Mouse (Mus musculus): ENCODE results near the gene Synpo2. TPM values are rescaled to one million over a fixed set of nuclear protein-coding genes. Genes with fewer than 3 reads are reported as not detected.

The Synpo2 gene
- polyA plus RNA-seq, 1 experiment, result 0.29 TPM

DNA sequence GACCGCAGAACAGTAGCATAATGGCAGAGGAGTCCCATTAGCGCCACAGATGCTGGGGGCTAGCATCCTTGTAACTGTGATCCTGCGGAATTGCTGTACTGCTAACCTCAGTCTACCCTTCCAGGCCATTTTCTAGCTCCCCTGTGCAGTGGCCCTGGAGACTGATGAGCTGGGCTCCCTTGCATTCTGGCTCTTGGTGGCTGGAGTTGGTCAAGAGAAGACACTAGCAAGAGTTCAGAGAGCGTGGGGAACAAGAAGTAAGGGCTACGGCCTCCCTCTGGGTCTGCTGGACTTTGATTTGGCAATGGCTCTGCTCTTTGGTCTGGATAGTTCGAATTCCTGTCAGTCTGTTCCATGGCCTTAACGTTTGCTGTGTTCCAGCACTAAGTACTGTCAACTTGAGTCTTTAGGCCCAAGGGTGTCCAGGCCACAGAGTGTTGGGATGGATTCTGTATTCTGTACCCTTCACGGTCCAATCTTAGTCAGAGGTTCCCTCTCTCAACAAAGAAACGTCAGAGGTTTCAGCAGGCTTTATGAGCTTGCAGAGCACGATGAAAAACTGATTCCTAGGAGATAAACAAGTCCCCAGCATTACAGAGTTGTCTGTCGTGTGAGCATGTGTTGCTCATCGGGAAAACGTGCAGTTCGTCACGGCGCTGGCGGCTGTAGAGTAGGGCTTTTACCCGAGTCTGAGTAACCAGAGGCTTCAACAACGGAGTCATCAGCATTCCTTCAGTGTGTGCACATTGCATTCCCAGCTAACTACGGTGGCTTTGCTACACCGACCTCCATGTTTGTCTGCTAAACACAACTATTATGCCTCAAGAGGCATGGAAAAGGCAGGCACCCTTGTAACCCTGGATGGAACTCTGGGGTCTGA is 113.6 kb downstream of the Synpo2 start:
- peaks cover 6% of the 10 kb centered on the region for H3K4me1 ChIP-seq (ENCODE audit: control insufficient read depth, insufficient read depth, low read length)
- TF ChIP-seq POLR2A (IDR thresholded peaks at IDR 0.05; ENCODE audit: borderline replicate concordance, low read depth, low read length) (no peak), CTCF (IDR thresholded peaks at IDR 0.05; ENCODE audit: low read depth, low read length) (no peak)
- no peak overlapping the region for H3K27ac ChIP-seq (ENCODE audit: insufficient read depth, low read depth, low read length)
- no peak overlapping the region for H3K4me3 ChIP-seq (ENCODE audit: insufficient read depth, low read length)

- Histone ChIP-seq H3K4me3 (ENCODE audit: insufficient read depth, low read length) (no peak overlapping the region), H3K4me1 (ENCODE audit: control insufficient read depth, insufficient read depth, low read length) (peaks cover 3% of the 10 kb centered on the region), H3K27ac (ENCODE audit: insufficient read depth, low read depth, low read length) (no peak overlapping the region)
- TF ChIP-seq POLR2A (IDR thresholded peaks at IDR 0.05; ENCODE audit: borderline replicate concordance, low read depth, low read length) (no peak), CTCF (IDR thresholded peaks at IDR 0.05; ENCODE audit: low read depth, low read length) (no peak)
Measured at GRCm38 (mm10) chr3:123116903-123117302, 119.0 kb downstream of the Synpo2 start.

DNA sequence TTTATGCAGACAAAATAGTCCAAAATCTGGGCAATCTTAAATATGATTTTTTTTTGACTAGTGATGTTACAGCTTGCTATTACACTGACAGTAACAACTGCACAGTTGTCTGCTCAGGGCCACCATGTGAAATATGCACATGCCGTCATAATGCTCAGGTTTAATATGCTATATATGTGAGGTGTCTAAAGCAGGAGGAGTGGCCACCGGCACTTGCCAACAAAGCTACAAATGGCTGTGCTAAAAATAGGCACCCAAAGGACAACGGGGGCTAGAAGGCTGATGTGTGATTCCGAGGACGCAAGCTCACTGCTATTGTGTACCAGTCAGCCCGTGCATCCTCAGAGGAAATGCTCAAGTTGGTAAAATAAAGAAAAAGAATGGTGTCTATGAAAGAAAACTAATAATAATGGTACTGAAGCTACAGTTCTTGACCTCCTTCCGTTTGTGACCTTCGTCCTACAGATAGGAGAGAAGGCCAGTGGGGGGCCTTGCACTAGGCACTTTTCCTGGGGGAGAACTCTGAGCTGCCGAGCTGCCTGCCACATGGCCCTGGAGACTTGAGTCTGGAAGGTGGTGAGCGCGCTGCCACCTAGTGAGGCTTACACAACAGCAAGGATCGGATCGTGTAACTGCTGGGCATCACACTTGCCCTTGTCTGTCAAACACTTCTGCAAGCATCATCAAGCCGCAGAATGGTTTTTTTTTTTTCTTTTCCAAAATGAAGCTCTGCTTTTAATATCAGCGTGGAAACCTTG is 120.0 kb downstream of the Synpo2 start:
- Histone ChIP-seq H3K27ac (ENCODE audit: insufficient read depth, low read depth, low read length) (no peak overlapping the region), H3K4me3 (ENCODE audit: insufficient read depth, low read length) (no peak overlapping the region), H3K4me1 (ENCODE audit: control insufficient read depth, insufficient read depth, low read length) (no peaks in the 10 kb centered on the region)
- TF ChIP-seq POLR2A (IDR thresholded peaks at IDR 0.05; ENCODE audit: borderline replicate concordance, low read depth, low read length) (no peak), CTCF (IDR thresholded peaks at IDR 0.05; ENCODE audit: low read depth, low read length) (no peak)

DNA sequence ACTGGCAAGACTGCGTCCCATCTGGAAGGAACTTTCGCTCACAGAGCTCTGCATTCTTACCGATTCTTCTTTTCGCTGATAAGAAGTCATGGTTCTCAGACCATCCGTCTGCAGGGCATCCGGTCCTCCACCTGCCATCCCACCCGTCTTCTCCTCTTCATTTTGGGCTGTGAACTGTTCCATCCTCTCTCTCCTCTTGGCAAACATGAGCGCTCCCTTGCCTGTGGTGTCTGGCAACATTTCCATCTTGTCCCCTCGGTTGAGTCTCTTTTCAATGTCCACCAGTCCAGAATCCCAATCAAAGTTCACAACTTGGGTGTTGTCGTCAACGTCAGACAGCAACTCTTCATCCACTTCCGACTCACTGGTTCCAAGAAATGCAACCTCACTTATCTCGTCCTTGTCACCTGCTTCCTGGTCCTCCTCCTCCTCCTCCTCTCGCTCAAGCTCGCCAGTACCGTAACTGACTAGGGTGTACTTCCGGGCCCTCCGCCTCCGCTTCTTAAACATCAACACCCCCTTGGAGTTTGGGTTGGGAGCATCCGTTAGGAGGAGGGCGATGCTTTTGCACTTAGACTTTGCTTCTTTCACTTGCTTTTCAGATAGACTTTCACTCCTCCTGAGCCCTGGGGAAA is 121.8 kb downstream of the Synpo2 start:
- Histone ChIP-seq H3K27ac (ENCODE audit: insufficient read depth, low read depth, low read length) (no peak overlapping the region), H3K4me1 (ENCODE audit: control insufficient read depth, insufficient read depth, low read length) (no peaks in the 10 kb centered on the region), H3K4me3 (ENCODE audit: insufficient read depth, low read length) (no peak overlapping the region)
- no peak for TF ChIP-seq POLR2A (IDR thresholded peaks at IDR 0.05; ENCODE audit: borderline replicate concordance, low read depth, low read length)
- TF ChIP-seq CTCF (IDR thresholded peaks at IDR 0.05; ENCODE audit: low read depth, low read length), result no peak

DNA sequence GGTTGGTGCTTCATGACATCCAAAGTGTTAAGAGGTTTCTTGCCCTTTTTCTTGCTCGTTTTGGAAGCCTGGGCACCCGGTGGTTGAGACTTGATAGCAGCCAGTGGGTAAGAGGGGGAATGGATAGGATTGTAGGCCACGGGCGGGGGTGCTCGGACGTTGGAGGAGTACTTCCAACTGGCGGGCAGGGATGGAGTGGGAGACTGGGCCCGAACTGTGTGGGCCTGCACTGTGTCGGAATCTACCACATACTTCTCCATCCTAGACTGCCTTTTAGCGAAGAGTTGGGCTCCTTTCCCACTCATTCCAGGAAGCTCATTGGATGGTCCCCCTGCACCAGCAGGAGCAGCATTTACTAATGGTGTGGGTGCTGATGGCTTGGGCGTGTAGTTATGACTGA is 123.2 kb downstream of the Synpo2 start:
- Histone ChIP-seq H3K27ac (ENCODE audit: insufficient read depth, low read depth, low read length) (no peak overlapping the region), H3K4me3 (ENCODE audit: insufficient read depth, low read length) (no peak overlapping the region), H3K4me1 (ENCODE audit: control insufficient read depth, insufficient read depth, low read length) (no peaks in the 10 kb centered on the region)
- no peak for TF ChIP-seq POLR2A (IDR thresholded peaks at IDR 0.05; ENCODE audit: borderline replicate concordance, low read depth, low read length)
- TF ChIP-seq CTCF (IDR thresholded peaks at IDR 0.05; ENCODE audit: low read depth, low read length), result no peak

DNA sequence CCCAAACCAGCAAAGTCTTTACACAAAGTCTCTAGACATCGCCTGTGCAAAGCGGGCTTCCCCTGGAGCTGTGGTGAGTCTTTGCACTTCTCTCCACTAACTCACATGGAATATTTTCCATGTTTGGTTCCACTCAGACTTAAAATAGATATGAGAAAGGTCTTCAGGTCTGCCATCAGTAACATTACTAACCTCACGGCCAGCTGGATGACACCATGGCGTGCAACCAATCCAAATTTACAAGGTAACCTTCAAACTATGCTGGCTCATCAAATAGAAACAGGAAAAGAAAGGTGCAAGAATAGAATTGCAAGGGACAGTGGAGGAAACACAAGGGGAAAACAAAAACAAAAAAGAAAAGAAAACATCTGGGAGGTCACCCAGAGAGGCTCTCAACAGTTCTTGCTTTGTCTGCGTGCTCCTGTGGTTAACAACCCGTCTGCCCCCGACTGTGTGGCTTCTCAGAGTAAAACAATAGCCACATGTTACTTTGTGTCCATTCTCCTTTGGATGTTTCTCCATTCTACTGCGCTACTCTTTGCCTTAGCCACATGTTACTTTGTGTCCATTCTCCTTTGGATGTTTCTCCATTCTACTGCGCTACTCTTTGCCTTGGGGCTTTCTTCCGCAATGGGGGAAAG is 124.8 kb downstream of the Synpo2 start:
- TF ChIP-seq POLR2A (IDR thresholded peaks at IDR 0.05; ENCODE audit: borderline replicate concordance, low read depth, low read length) (no peak), CTCF (IDR thresholded peaks at IDR 0.05; ENCODE audit: low read depth, low read length) (no peak)
- H3K4me1 ChIP-seq (ENCODE audit: control insufficient read depth, insufficient read depth, low read length), result peaks cover 2% of the 10 kb centered on the region; the same call in 1 of the 2 replicates
- no peak overlapping the region for H3K27ac ChIP-seq (ENCODE audit: insufficient read depth, low read depth, low read length)
- H3K4me3 ChIP-seq (ENCODE audit: insufficient read depth, low read length), result no peak overlapping the region

GRCm38 (mm10) chr3:123107830-123108549 is 128.0 kb downstream of the Synpo2 start:
- Histone ChIP-seq H3K27ac (ENCODE audit: insufficient read depth, low read depth, low read length) (no peak overlapping the region), H3K4me3 (ENCODE audit: insufficient read depth, low read length) (no peak overlapping the region), H3K4me1 (ENCODE audit: control insufficient read depth, insufficient read depth, low read length) (peaks cover 3% of the 10 kb centered on the region; the same call in 1 of the 2 replicates)
- TF ChIP-seq CTCF (IDR thresholded peaks at IDR 0.05; ENCODE audit: low read depth, low read length) (no peak), POLR2A (IDR thresholded peaks at IDR 0.05; ENCODE audit: borderline replicate concordance, low read depth, low read length) (no peak)

- TF ChIP-seq CTCF (IDR thresholded peaks at IDR 0.05; ENCODE audit: low read depth, low read length), result no peak
- Histone ChIP-seq H3K27ac (ENCODE audit: insufficient read depth, low read depth, low read length) (no peak overlapping the region), H3K4me3 (ENCODE audit: insufficient read depth, low read length) (no peak overlapping the region), H3K4me1 (ENCODE audit: control insufficient read depth, insufficient read depth, low read length) (peaks cover 3% of the 10 kb centered on the region; the same call in 1 of the 2 replicates)
Measured at GRCm38 (mm10) chr3:123104325-123104724, 131.6 kb downstream of the Synpo2 start.

Data from bone marrow macrophage, adult 2 months (primary cell).